ENCODE assay signal across 26 mouse cellular contexts in the genomic region with DNA sequence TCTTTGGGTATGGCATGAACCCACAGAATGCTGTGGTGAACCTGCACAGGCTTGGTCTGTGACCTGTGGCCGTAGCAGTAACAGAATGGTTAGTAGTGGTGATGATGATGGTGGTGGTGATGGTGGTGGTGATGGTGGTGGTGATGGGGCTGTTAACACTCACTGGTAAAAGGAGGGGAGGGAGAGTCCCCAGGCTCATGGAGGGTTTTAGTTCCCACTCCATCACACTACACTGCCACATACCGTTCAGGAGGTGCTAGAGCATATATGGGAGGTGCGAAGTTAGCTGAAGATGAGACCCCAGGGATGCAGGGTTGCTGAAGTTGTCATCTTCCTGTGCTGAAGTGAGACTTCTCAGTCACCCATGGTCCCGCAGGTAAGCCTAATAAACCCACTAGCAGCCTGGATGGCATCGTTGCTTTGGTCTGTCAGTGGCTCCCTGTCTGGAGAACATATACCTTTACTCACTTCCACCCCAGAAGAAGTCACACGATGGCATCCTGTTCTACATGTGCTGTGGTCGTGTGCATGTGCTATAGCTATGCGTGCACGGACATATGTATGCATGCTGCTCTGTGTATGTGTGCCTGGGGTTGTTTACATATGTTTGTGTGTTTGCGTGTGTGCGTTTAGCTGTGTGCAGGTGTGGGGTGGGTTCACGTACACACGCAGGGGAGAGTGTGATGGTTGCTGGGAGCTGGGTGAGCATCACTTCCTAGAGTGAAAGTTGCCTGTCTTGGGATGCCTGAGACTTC. TPM values are rescaled to one million over a fixed set of nuclear protein-coding genes. Genes with fewer than 3 reads are reported as not detected.
DNase-seq lines count a peak whose midpoint lies in the region; ATAC-seq lines count a peak whose summit lies in the region.
"Had no signal": no experiment of that assay in that cellular context is flagged by ENCODE, and none has a peak within 500 bp of the region (broad histone marks: within the 10 kb centered on the region; RNA-seq: fewer than 3 reads in every experiment).

No protein-coding gene starts in this region.

- WGBS in heart, embryonic 10.5 days: 86% methylated on average over 13 of the region's 13 CpGs
- WGBS in heart, embryonic 12.5 days: 86% methylated on average over 13 of the region's 13 CpGs

- no peak overlapping the region for H3K4me2 ChIP-seq in heart, embryonic 12.5 days
- H3K4me2 ChIP-seq: embryonic facial prominence, embryonic 13.5 days; heart, embryonic 11.5 days; hindbrain, embryonic 15.5 days; liver, embryonic 11.5 days; midbrain, embryonic 12.5 days; neural tube, embryonic 15.5 days had no signal

- peaks cover 27% of the 10 kb centered on the region; the same call in 1 of the 2 replicates for H3K27me3 ChIP-seq in heart, embryonic 10.5 days (ENCODE audit: insufficient read depth, poor library complexity, severe bottlenecking)
- peaks cover 6% of the 10 kb centered on the region; the same call in 1 of the 2 replicates for H3K27me3 ChIP-seq in heart, embryonic 12.5 days (replicated peaks)
- H3K27me3 ChIP-seq: embryonic facial prominence, embryonic 13.5 days; hindbrain, embryonic 15.5 days; midbrain, embryonic 12.5 days; neural tube, embryonic 15.5 days had no signal

- H3K36me3 ChIP-seq in heart, embryonic 10.5 days: no peaks in the 10 kb centered on the region
- no peaks in the 10 kb centered on the region for H3K36me3 ChIP-seq in heart, embryonic 12.5 days
- H3K36me3 ChIP-seq: hindbrain, embryonic 15.5 days; midbrain, embryonic 12.5 days; neural tube, embryonic 15.5 days had no signal

- H3K9ac ChIP-seq in heart, embryonic 12.5 days: no peak overlapping the region
- H3K9ac ChIP-seq: hindbrain, embryonic 15.5 days; midbrain, embryonic 12.5 days; neural tube, embryonic 15.5 days had no signal

- no peak overlapping the region for H3K4me3 ChIP-seq in heart, embryonic 10.5 days
- H3K4me3 ChIP-seq in heart, embryonic 12.5 days: no peak overlapping the region
- H3K4me3 ChIP-seq: embryonic facial prominence, embryonic 13.5 days; hindbrain, embryonic 15.5 days; layer of hippocampus, adult 2 months; midbrain, embryonic 12.5 days; neural tube, embryonic 15.5 days had no signal

- peaks cover 80% of the 10 kb centered on the region for H3K4me1 ChIP-seq in heart, embryonic 10.5 days
- peaks cover 85% of the 10 kb centered on the region for H3K4me1 ChIP-seq in heart, embryonic 12.5 days (replicated peaks)

- H3K27ac ChIP-seq in heart, embryonic 10.5 days: 0 out of 2 replicates have a peak overlapping the region, but pooled peaks have one; percentile 45
- no peak overlapping the region for H3K27ac ChIP-seq in heart, embryonic 12.5 days (ENCODE audit: poor library complexity, severe bottlenecking)
- H3K27ac ChIP-seq: macrophage; midbrain, embryonic 12.5 days; neural tube, embryonic 15.5 days had no signal

- no peak for ATAC-seq in heart, embryonic 12.5 days (ENCODE audit: insufficient number of reproducible peaks, low FRiP score)
- peak; percentile 28 for ATAC-seq in inflammation-experienced regulatory T-cells, adult 6 months
- ATAC-seq in monocyte, adult 5-6 weeks (replicated peaks; ENCODE audit: insufficient number of reproducible peaks, low FRiP score, low TSS enrichment, poor library complexity, severe bottlenecking): no peak
- ATAC-seq: forebrain, embryonic 14.5 days had no signal

- H3K9me3 ChIP-seq in heart, embryonic 10.5 days: no peaks in the 10 kb centered on the region
- H3K9me3 ChIP-seq in heart, embryonic 12.5 days (replicated peaks): no peaks in the 10 kb centered on the region
- H3K9me3 ChIP-seq: embryonic facial prominence, embryonic 13.5 days; hindbrain, embryonic 15.5 days; midbrain, embryonic 12.5 days; neural tube, embryonic 15.5 days had no signal

- no peak for DNase-seq in heart, embryonic 10.5 days (ENCODE audit: low spot score)
- peak; percentile 37 for DNase-seq in thymus, postnatal 25 days
- no peak for DNase-seq in thymus, postnatal 36 days
- no peak for DNase-seq in cerebellum, adult 9-11 months
- DNase-seq in left cerebral cortex, adult 9 months (ENCODE audit: low spot score in 2 of 2): no peak
- DNase-seq: adrenal gland, adult 8-10 months; cerebellum, postnatal 10 days; gastrocnemius, postnatal 36 days; heart, postnatal 4 days; kidney, adult 18-20 months; kidney, postnatal 14 days; left cerebral cortex, postnatal 4 days; lung, adult 18-20 months; right cerebral cortex, postnatal 14 days had no signal

RNA-seq across cellular contexts. Expression of a gene that starts 24.9 kb away (rescaled TPM):
- polyA plus RNA-seq in heart, embryonic 10.5 days (2016; fragmentation: Nextera tagmentation; extraction: Ambion mirVana): 4.0 and 4.6 TPM in 2 replicates
- polyA plus RNA-seq in heart, embryonic 12.5 days (2016; fragmentation: Nextera tagmentation; extraction: Ambion mirVana): 7.2 and 9.1 TPM in 2 replicates
- 10 to 100 TPM; 25.3 to 58.2 (median 55.2) TPM for polyA plus RNA-seq in inflammation-experienced regulatory T-cells, adult 6 months (2017; shearing (Covaris generic))
- total RNA-seq in monocyte, adult 5-6 weeks (2017): 32.2 to 77.3 TPM (median 38.3 TPM) in 3 replicates
